Mouse (Mus musculus) testis, adult 2 months (tissue): Measurements from ENCODE around the gene Rab5c.

ENCODE experiments used
- CTCF ChIP-seq: fragments of 200-500 bp; IDR thresholded peaks from 2 replicates; pipeline ENCODE4 v1.5.1; 2012; ENCODE audit warnings: low read depth, mild to moderate bottlenecking, inconsistent platforms, low read length, moderate library complexity; ENCODE audit not compliant: control insufficient read depth, insufficient read depth, insufficient replicate concordance
- POLR2A ChIP-seq: fragments of 200-500 bp; IDR thresholded peaks from 2 replicates; pipeline ENCODE4 v1.6.1; 2012; ENCODE audit warnings: low read depth, mild to moderate bottlenecking, inconsistent platforms, low read length, moderate library complexity; ENCODE audit not compliant: control insufficient read depth

DNA sequence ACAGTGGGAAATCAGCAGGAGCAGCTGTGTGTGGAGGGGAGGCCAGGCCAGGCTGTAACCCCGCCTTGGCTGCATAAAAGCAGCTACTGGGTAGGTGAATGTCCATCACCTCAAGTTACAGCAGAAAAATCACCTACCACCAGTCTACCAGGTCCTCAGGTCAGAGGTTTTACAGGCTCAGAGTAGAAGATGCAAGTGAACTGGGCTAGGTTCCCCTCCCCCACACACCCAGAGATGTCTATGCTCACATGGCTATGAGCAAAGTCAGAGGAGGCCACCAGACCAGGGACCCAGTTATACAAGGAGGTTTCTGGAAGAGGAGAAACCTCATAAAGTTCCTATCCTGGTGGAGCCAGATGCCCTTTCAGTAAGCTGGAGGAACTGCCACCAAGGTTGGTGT, 67.0 kb downstream of the Rab5c start:
- no peak for TF ChIP-seq POLR2A
- TF ChIP-seq CTCF, result no peak
